16 mouse cellular contexts compared by ENCODE assay signal in genomic region chr14:24124171-24124570, GRCm38 (mm10).
"Had no signal": no experiment of that assay in that cellular context is flagged by ENCODE, and none has a peak within 500 bp of the region (broad histone marks: within the 10 kb centered on the region; RNA-seq: fewer than 3 reads in every experiment).

No protein-coding gene starts in this region.

- H3K4me1 ChIP-seq: limb, embryonic 15.5 days; liver, embryonic 12.5 days; megakaryocyte, embryonic 14.5 days; midbrain, embryonic 15.5 days; neural tube, embryonic 13.5 days; stomach, embryonic 15.5 days had no signal

- DNase-seq: kidney, adult 11 months; kidney, adult 9 months; kidney, postnatal 10 days; kidney, postnatal 4 days; lung, embryonic 14.5 days; lung, postnatal 10 days; lung, postnatal 4 days; right cerebral cortex, postnatal 14 days; thymus, postnatal 4 days had no signal

- H3K36me3 ChIP-seq: limb, embryonic 15.5 days; liver, embryonic 12.5 days; midbrain, embryonic 15.5 days; neural tube, embryonic 13.5 days; stomach, embryonic 15.5 days had no signal

- ATAC-seq: liver, embryonic 12.5 days; midbrain, embryonic 15.5 days had no signal

- H3K27me3 ChIP-seq: limb, embryonic 15.5 days; liver, embryonic 12.5 days; megakaryocyte, embryonic 14.5 days; midbrain, embryonic 15.5 days; neural tube, embryonic 13.5 days; stomach, embryonic 15.5 days had no signal

- H3K9me3 ChIP-seq: limb, embryonic 15.5 days; liver, embryonic 12.5 days; megakaryocyte, embryonic 14.5 days; midbrain, embryonic 15.5 days; neural tube, embryonic 13.5 days; stomach, embryonic 15.5 days had no signal

- H3K27ac ChIP-seq: limb, embryonic 15.5 days; liver, embryonic 12.5 days; midbrain, embryonic 15.5 days; neural tube, embryonic 13.5 days; stomach, embryonic 15.5 days had no signal

- H3K4me3 ChIP-seq: limb, embryonic 15.5 days; liver, embryonic 12.5 days; megakaryocyte, embryonic 14.5 days; midbrain, embryonic 15.5 days; neural tube, embryonic 13.5 days; stomach, embryonic 15.5 days had no signal

- H3K9ac ChIP-seq: limb, embryonic 15.5 days; liver, embryonic 12.5 days; lung, embryonic 14.5 days; midbrain, embryonic 15.5 days; neural tube, embryonic 13.5 days; stomach, embryonic 15.5 days had no signal

- H3K4me2 ChIP-seq: limb, embryonic 15.5 days; liver, embryonic 12.5 days; lung, embryonic 14.5 days; midbrain, embryonic 11.5 days; midbrain, embryonic 15.5 days; neural tube, embryonic 13.5 days; stomach, embryonic 15.5 days had no signal
